Mouse (Mus musculus) lung, postnatal 0 days (tissue): ENCODE measurements at regions not wholly inside any gene's neighbourhood (a gene's known extent, or its start where the extent isn't known, plus 50 kb on each side); places are given as distances from the start of the nearest gene placed in this dataset.

ENCODE experiments used
- CTCF ChIP-seq: IDR thresholded peaks from 2 replicates; pipeline ENCODE4 v1.5.1; 2016; ENCODE audit warnings: antibody characterized with exemption, mild to moderate bottlenecking
- EP300 ChIP-seq: IDR thresholded peaks from 2 replicates; pipeline ENCODE4 v1.6.1; 2016; ENCODE audit warnings: antibody characterized with exemption, mild to moderate bottlenecking, control low read depth

GRCm38 (mm10) chr2:61246691-61247258 is 283.8 kb upstream of the Rbms1 start:
- TF ChIP-seq EP300 (no peak), CTCF (no peak)
